In the genomic region with DNA sequence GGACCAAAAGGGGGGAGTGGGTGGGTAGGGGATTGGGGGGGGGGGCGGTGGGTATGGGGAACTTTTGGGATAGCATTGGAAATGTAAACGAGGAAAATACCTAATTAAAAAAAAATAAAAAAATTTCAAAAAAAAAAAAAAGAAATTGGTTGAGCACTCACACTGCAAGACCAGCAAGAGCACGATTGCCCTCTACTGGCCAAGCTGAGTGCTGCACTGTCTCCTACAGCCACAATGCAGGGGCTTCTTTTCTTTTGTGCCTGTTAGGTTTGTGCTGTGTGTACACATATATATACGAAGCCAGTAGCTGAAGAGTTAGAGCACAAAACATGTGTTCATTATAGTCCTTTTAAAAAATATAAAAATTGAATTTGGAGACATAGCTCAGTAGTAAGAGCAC, we compare ENCODE assay signal across 9 mouse cellular contexts. TPM values are rescaled to one million over a fixed set of nuclear protein-coding genes. Genes with fewer than 3 reads are reported as not detected.
DNase-seq lines count a peak whose midpoint lies in the region; ATAC-seq and TF ChIP-seq lines count a peak whose summit lies in the region.
"Had no signal": no experiment of that assay in that cellular context is flagged by ENCODE, and none has a peak within 500 bp of the region (broad histone marks: within the 10 kb centered on the region; RNA-seq: fewer than 3 reads in every experiment).

No protein-coding gene starts in this region.

- H3K27ac ChIP-seq in bone marrow macrophage, adult 2 months (ENCODE audit: insufficient read depth, low read depth, low read length) = no peak overlapping the region
- H3K27ac ChIP-seq: hindbrain, embryonic 15.5 days had no signal

- intact Hi-C loops in heart, postnatal 10 days (cut with DNase I) = no loop called here

- no peak overlapping the region for H3K4me3 ChIP-seq in bone marrow macrophage, adult 2 months (ENCODE audit: insufficient read depth, low read length)
- H3K4me3 ChIP-seq: hindbrain, embryonic 15.5 days had no signal

- no peaks in the 10 kb centered on the region for H3K4me1 ChIP-seq in bone marrow macrophage, adult 2 months (ENCODE audit: control insufficient read depth, insufficient read depth, low read length)
- H3K4me1 ChIP-seq: hindbrain, embryonic 15.5 days had no signal

- no peak for TF ChIP-seq POLR2A in bone marrow macrophage, adult 2 months (IDR thresholded peaks at IDR 0.05; ENCODE audit: borderline replicate concordance, low read depth, low read length)

- ATAC-seq in megakaryocyte, adult 5-6 weeks (ENCODE audit: poor library complexity, severe bottlenecking) = no peak

- peak; percentile 1 to 21 for DNase-seq in heart, postnatal 10 days
- DNase-seq in heart, adult 9 months (ENCODE audit: low spot score in 2 of 2) = no peak
- peak; percentile 17 for DNase-seq in right cerebral cortex, adult 18-20 months
- DNase-seq in right cerebral cortex, postnatal 25 days = no peak
- peak; percentile 4 to 63 for DNase-seq in kidney, postnatal 36 days
- peak; percentile 0 for DNase-seq in retina, adult 2 months (ENCODE audit: low read depth, low spot score)

- 0 out of 2 replicates have a peak, but pooled peaks have one; percentile 27 for TF ChIP-seq CTCF in bone marrow macrophage, adult 2 months (IDR thresholded peaks at IDR 0.05; ENCODE audit: low read depth, low read length)

RNA-seq across cellular contexts. Expression of gene Mup20, which starts 55.6 kb away (rescaled TPM):
- not detected for total RNA-seq in heart, postnatal 10 days (2021)
- not detected in 2 replicates for polyA plus RNA-seq in bone marrow macrophage, adult 2 months (2012; ENCODE audit: insufficient read depth, insufficient read length, missing spikeins)
- total RNA-seq in megakaryocyte, adult 5-6 weeks (2015) = not detected in 2 replicates
- not detected in 2 replicates for total RNA-seq in megakaryocyte, adult 5-6 weeks (2017)
- polyA plus RNA-seq: hindbrain, embryonic 15.5 days had no signal

Comparison
In these comparisons a context has a peak if more than half of its experiments do, and no peak if none do; other contexts are left out.
1. DNase-seq: peak in heart, postnatal 10 days (2 of 2), right cerebral cortex, adult 18-20 months (single experiment), kidney, postnatal 36 days (2 of 2) and retina, adult 2 months (single experiment); none in heart, adult 9 months (0 of 2) and right cerebral cortex, postnatal 25 days (single experiment).